Mouse (Mus musculus) kidney, postnatal 36 days (tissue): ENCODE data around the gene Cxcr5.
A peak's percentile ranks its signal among the peaks of the same experiment; 100 is the strongest.

Source experiments
- DNase-seq, 2 experiments: peaks; one replicate each; pipeline ENCODE4 v3.0.0; 2021 to 2022; ENCODE audit warnings: mixed read lengths in 2 of 2

Gene Cxcr5

GRCm38 (mm10) chr9:44561597-44561996 lies at the start of gene Cxcr5:
Gene Cxcr5, minus strand, starts transcription at chr9:44561877.
- no peak for DNase-seq

DNA sequence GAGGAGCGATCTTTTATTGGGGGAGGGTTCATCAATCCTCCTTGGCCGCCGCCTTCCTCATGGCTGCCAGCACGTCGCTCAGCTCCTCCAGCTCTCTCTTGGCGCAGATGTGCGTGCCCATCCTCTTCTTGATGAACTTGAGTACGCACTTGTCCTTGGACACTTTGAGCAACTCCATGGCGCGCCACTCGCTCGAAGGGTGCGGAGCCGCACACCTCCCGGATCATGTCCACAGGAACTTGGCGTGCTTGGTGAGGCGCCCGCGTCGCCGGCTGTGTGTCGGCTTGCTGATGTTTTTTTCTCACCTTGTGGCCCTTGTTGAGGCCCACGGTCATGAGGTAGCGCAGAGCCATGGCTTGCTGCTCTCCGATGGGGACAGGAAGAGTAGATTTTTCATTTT lies 48.7 kb upstream of the Cxcr5 start:
- no peak for DNase-seq

DNA sequence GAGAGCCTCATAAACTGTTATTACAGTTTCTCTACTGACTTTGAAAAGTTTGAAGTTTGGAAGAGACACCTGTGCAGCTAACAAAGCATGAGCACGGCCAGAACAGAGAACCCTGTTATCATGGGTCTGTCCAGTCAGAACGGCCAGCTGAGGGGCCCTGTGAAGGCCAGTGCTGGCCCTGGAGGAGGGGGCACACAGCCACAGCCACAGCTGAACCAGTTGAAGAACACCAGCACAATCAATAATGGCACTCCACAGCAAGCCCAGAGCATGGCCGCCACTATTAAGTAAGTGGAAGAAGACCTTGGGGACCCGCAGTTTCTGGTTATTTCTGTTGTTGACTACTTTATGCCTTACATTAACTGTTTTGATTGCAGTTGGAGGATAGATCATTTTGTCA lies 45.6 kb upstream of the Cxcr5 start:
- DNase-seq = no peak

DNA sequence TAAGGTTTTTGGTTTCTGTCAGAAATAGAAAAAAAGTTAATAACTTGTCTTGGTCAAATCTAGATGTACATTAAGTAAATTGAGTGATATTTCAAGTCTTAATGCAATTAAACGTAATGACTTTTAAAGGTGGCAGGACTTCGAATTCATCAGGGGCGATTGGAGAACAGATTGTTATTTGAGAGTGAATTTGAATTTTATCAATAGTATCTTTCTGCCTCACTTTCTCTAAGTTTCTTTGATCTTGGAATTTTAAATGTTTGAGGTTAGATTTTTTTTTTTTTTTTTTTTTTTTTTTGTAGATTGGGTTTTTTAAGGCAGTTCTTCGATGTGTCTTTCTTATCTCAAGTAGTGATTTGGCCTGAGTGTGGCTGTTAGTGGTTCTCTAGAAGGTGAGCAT lies 45.0 kb upstream of the Cxcr5 start:
- DNase-seq = no peak

DNA sequence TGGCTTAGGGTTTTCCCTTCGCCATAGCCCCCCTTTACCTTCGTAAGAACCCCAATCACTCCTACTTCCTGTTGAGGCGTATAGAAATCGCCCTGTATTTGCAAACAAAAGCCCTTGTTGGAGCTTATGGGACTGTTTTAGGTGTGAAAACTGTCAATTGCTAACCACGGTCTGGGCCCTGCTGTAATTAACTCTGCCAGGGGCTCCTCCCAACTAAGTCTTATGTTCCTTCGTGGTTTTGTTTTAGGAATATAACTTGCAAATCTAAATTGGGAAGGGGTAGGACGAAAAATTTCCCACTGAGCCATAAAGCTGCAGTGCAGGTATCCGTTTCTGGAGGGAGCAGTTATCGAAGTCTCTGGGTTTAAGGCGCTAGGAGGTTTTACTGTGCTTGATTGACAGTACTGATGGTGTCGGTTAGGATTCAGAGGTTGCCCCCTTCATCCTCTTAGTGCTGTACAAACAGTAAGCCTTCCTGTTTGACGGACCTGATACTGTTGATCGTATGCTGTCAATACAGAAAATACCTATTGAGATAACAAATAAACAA lies 44.0 kb upstream of the Cxcr5 start:
- DNase-seq = peak in 1 of 2 experiments; percentile 16

DNA sequence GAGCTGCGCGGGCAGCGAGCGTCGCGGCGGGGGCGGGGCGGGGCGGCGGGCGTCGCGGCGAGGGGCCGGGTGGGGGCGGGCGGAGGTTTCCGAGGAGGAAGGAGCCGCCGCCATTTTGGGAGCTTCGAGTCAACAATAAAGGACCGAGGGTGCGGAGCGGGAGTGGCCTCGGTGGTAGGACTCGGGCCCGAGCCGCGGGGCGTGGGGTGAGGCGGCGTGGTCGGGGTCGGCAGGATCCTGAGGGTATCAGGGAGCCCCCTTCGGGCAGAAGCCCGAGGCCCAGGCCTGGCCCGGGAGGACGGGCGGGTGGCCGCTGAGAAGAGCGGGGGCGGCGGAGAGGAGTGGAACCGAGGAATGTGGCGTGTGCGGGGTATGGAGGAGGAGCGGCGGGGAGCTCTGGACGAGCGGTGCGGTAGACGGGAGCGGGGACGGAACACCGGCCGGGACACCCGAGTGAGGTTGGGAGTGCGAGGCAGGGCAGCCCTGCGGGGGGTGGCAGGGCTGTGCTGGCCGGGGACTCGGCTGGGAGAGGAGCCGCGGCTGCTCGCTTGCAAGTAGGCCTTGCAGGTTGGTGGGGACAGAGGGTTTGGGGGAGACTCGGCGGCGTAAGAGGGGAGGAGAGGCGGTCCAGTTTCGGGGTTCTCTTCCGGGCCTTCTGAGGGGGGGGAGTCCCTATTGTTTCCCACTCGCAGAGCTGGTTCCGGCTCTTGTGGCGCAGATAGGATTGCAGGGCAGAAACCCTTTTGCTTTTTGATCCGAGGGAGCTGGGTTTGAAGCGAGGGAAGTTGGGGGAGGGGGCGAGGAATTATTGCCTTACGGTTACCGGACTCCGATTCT lies 43.3 kb upstream of the Cxcr5 start, which contains the start of gene Ddx6:
Gene Ddx6 (plus strand): TSS at position 114 of the 837 bp plus-strand sequence.
- DNase-seq = peak; percentile 76 to 89

GRCm38 (mm10) chr9:44604290-44604778 lies 42.7 kb upstream of the Cxcr5 start:
- DNase-seq = peak; percentile 80 to 88

DNA sequence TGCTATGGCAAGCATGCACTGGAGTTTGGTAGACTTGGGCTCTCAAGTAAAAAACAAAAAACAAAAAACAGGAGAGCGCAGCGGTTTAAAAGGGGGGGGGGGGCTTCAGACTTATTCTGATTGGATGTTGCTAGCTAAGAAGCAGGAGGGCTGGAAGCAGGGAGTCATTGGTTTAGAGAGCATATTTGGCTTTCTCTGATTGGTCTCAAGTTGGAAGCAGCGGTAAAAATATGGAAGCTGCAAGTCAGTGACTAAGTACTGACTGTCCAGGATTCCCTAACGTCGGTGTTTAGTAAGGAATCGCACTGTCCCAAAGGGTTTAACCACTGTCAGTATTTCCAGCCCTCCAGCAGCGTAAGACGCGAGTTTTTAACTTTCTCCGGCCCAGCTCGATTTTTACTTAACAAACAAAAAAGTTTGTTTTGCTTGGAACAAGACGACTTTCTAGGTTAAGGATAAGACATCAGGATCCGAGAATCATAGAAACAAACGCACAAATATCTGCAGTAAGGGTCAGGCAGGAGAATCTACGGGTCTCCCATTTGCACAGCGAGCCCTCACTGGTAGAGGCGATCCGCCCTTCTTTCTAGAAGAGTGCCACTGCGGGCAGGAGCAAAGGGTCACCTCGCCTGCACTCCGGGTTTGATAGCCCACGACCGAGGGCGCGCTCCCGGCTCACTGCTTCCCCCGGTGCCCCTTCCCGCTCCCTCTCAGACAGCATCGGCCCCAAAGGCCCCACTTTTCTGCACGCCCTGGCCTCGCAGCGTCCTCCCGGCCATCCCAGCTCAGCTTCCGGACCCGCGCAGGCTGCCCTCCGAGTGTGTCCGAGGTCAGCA lies 42.0 kb upstream of the Cxcr5 start:
- peak; percentile 55 to 84 for DNase-seq

DNA sequence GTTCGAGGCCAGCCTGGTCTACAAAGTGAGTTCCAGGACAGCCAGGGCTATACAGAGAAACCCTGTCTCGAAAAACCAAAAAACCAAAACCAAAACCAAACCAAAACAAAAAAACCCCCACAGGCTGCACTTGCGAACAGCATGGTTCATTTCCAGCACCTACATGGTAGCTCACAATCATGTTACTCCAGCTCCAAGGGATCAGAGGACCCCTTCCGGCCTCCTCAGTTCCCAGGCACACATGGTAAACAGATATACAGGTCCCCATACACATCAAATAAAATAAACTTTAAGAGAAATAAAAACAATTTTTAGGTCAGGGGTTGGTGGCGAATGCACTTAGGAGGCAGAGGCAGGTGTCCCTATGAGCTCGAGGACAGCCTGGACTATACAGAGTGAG lies 41.1 kb upstream of the Cxcr5 start:
- DNase-seq = no peak

DNA sequence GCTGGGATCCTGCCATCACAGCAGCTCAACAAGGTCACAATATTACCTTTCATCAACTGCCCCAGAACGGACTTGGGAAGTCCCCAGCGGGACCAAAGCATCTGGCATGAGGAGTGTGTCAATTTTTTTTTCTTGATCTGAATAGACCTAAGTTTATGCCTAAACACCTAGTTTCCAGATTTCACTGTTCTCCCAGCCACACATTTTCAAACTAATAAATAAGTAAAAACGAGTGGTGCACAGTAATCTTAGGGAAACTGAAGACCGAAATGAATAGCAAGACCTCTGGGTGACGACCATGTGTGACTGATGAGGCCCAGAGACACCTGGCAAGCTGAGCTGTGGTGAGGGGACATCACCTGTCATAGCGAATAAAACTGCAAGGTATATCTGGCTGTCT lies 39.1 kb upstream of the Cxcr5 start:
- no peak for DNase-seq

GRCm38 (mm10) chr9:44599616-44600015 lies 37.9 kb upstream of the Cxcr5 start:
- peak; percentile 30 to 57 for DNase-seq

DNA sequence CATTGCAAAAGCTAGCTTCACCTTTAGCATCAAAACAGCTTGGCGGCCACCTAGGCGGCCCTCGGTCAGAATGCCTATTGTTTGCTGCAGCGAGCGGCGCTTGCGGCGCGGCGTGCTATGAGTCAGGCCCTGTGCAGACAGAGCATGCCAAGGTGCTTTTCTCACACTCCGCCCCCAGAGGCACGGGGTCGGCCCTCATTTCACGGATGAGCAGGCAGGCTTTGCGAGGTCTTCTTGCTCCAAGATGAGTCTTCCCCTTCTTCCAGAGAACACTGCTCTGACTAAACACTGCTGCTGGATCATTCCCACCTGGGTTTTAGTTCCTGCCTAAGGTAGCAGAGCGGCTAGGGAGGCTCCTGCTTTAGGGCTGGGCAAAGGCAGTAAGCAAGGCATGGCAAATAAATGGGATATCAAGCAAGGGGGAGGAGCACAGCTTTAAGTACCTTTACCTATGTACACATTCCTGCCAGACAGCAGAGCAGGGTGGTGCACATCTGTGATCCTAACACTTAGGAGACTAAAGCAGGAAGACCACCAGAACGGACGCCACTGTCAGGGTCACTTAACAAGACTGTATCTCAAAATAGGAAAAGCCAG lies 37.3 kb upstream of the Cxcr5 start:
- DNase-seq = peak; percentile 63 to 78

DNA sequence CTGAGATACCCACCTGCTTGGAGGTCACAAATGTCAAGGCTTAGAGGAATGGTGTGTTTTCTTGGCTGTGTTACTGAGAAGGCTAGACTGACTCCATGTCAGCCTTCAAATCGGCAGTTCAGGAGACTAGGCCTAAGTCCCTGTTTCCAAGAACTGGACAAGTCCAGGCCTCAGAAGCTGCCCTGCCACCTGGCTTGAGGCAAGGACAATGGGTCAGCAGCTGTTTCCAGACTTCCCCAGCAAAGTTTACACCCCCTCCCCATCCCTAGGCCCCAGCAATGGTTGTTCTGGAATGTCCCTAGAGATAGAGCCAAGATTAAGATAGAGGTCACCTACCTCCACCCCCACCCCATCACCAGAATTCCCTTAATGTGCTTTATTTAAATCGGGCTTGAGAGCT lies 36.1 kb upstream of the Cxcr5 start:
- no peak for DNase-seq

- peak in 1 of 2 experiments; percentile 39 for DNase-seq
Observed at GRCm38 (mm10) chr9:44595537-44595930, 33.9 kb upstream of the Cxcr5 start.

DNA sequence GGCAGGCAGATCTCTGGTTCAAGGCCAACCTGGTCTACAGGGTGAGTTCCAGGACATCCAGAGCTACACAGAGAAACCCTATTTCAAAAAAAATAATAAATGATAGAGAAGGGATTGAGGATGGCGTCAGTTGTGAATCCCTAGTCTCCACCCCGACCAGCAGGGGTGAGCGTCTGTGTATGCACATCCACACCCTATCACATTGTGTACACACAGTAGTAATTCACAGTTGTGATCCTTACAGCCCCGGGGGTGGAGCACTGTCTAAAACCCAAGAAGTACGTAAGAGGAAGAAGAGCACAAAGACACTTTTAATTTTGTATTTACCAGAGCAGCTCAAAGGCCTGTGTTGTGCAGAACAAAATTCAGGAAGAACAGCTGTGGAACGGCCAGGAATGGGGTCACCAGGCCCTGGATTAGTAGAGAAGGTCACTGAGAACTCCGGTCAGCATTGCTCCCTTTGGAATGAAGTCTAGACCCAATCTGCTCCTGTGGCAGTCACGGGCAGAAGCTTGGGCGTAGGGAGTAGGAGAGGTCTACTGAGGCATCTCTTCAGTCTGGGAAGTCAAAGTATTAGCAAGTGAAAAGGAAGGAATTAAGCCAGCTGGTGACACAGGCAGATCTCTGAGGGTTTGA lies 33.3 kb upstream of the Cxcr5 start:
- peak; percentile 45 to 57 for DNase-seq

DNA sequence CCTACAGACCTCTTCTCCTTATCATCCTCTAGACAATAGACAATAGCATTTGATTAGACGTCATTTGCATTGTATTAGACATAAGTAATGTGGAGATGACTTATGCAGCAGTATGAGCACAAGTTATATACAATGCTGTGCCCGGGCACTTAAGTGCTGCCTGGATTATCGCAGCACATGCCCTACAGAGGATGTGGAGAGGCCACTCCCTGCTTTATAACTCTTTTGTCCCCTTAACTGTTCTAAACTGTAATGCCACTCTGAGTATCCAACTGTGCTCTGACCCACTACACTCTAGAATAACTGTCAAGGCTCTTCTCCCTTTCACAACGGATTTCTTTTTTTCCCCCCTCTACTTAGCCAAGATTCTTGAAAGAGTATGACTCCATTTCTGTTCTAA lies 32.2 kb upstream of the Cxcr5 start:
- no peak for DNase-seq

GRCm38 (mm10) chr9:44593221-44593620 lies 31.5 kb upstream of the Cxcr5 start:
- no peak for DNase-seq

- DNase-seq = no peak
Observed at GRCm38 (mm10) chr9:44591595-44592188, 30.0 kb upstream of the Cxcr5 start.

DNA sequence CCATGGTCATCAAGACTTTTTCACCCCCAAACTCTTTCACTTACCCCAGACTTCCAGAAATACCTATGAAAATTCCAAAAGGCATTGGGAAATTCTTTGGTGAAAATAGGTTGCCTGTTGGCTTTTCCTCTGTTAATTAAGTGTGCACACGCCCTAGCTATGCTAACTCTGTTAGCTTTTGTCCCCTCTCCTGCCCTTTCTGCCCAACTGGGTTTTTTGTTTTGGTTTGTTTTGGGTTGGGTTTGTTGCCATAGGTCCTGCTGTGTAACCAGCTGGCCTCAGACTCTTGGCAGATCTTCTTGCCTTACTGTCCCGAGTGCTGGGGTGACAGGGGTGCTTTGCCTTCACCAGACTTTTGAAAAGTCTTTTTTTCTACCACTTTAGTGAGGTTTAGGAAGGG lies 29.3 kb upstream of the Cxcr5 start:
- DNase-seq = no peak

- DNase-seq = no peak
Observed at GRCm38 (mm10) chr9:44589095-44589494, 27.4 kb upstream of the Cxcr5 start.

DNA sequence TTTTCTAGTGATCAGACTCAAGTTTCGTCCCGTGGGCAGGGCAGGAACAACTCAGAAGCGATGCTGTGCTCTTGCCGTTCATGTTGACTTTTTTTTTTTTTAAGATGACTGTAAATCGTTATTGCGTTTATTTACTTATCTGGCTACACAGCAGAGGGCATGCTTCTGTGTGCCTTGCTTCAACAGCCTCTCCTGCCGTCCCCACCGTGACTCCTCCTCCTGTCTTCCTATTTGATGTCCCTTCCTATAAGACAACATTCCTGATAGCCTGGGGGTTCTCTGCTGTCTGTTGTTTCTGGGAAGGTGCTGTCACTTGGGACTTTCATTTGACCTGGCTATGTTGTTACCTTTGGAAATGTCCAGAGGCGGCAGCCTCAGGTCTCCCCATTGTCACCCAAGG lies 26.9 kb upstream of the Cxcr5 start:
- DNase-seq = no peak
